Mouse (Mus musculus) lung, postnatal 0 days (tissue): Measurements from ENCODE around the gene Rsph10b. TPM values are rescaled to one million over a fixed set of nuclear protein-coding genes. Genes with fewer than 3 reads are reported as not detected.
A peak's percentile ranks its signal among the peaks of the same experiment; 100 is the strongest.
"Not testable (repeated sequence)": the region's sequence is repeated elsewhere in the genome, so short reads cannot be mapped to it uniquely, and the experiment has no call there.

Experiments
- ATAC-seq: fragments of 200-750 bp; cut with Nextera tagmentation; 2 replicates; pipeline ENCODE4 v1.8.0; 2017; ENCODE audit warnings: moderate library complexity
- DNase-seq: peaks from one replicate; pipeline ENCODE4 v3.0.0-alpha.2; 2016; ENCODE audit warnings: low spot score
- H3K27ac ChIP-seq: fragments of 300-500 bp; sonication (generic); 2 replicates; pipeline ENCODE4 v1.5.1; 2014; ENCODE audit warnings: antibody characterized with exemption, mild to moderate bottlenecking, low read length, mixed read lengths
- H3K27me3 ChIP-seq: fragments of 300-500 bp; sonication (generic); replicated peaks from 2 replicates; pipeline ENCODE4 v1.6.1; 2014; ENCODE audit warnings: low read length, mixed read lengths; ENCODE audit not compliant: insufficient read depth
- H3K36me3 ChIP-seq: fragments of 300-500 bp; sonication (generic); 2 replicates; pipeline ENCODE4 v1.6.1; 2014; ENCODE audit warnings: low read length, mixed read lengths; ENCODE audit not compliant: insufficient read depth
- H3K4me1 ChIP-seq: fragments of 300-500 bp; sonication (generic); 2 replicates; pipeline ENCODE4 v1.6.1; 2014; ENCODE audit warnings: antibody characterized with exemption, low read depth, low read length, mixed read lengths; ENCODE audit not compliant: insufficient read depth
- H3K4me2 ChIP-seq: fragments of 300-500 bp; sonication (generic); replicated peaks from 2 replicates; pipeline ENCODE4 v1.6.1; 2014; ENCODE audit warnings: low read depth, mild to moderate bottlenecking, low read length, moderate library complexity, mixed read lengths
- H3K4me3 ChIP-seq: fragments of 300-500 bp; sonication (generic); 2 replicates; pipeline ENCODE4 v1.5.1; 2014; ENCODE audit warnings: low read depth, low read length
- H3K9ac ChIP-seq: fragments of 300-500 bp; sonication (generic); replicated peaks from 2 replicates; pipeline ENCODE4 v1.6.1; 2014; ENCODE audit warnings: low read depth, mild to moderate bottlenecking
- H3K9me3 ChIP-seq: fragments of 300-500 bp; sonication (generic); 2 replicates; pipeline ENCODE4 v1.6.1; 2016; ENCODE audit warnings: low read length, mixed read lengths
- CTCF ChIP-seq: IDR thresholded peaks from 2 replicates; pipeline ENCODE4 v1.5.1; 2016; ENCODE audit warnings: antibody characterized with exemption, mild to moderate bottlenecking
- EP300 ChIP-seq: IDR thresholded peaks from 2 replicates; pipeline ENCODE4 v1.6.1; 2016; ENCODE audit warnings: antibody characterized with exemption, mild to moderate bottlenecking, control low read depth
- WGBS: fragments of 180-500 bp; shearing (Covaris S2); extraction: QIAGEN DNeasy Blood & Tissue Kit; methylation state at CpG from one replicate; pipeline ENCODE4 v1.1.7; 2014; 5-methylcytosine and 5-hydroxymethylcytosine counted together
- polyA plus RNA-seq: library from polyadenylated mRNA; unstranded; fragments of >200 nt; fragmentation: Nextera tagmentation; extraction: Ambion mirVana; gene quantifications from 2 replicates; pipeline ENCODE4 v1.2.1, GENCODE M21; 2015

The Rsph10b gene
- polyA plus RNA-seq, 1 experiment from 2014 or later = 3.0 TPM

- ATAC-seq (peak; percentile 68), DNase-seq (peak; percentile 63)
- peak overlapping the region; percentile 86 for H3K27ac ChIP-seq
- H3K4me2 ChIP-seq = no peak overlapping the region
- no peaks in the 10 kb centered on the region for H3K27me3 ChIP-seq
- H3K9ac ChIP-seq = no peak overlapping the region
- TF ChIP-seq EP300 (no peak), CTCF (no peak)
- H3K36me3 ChIP-seq = peaks cover 34% of the 10 kb centered on the region
- no peaks in the 10 kb centered on the region; the same call in 1 of the 2 replicates for H3K4me1 ChIP-seq
- H3K9me3 ChIP-seq = no peaks in the 10 kb centered on the region
- WGBS = 65% methylated on average over 8 of the region's 8 CpGs
- H3K4me3 ChIP-seq = no peak overlapping the region
These were observed 60.4 kb downstream of the Rsph10b start for GRCm38 (mm10) chr5:143993260-143993659.

DNA sequence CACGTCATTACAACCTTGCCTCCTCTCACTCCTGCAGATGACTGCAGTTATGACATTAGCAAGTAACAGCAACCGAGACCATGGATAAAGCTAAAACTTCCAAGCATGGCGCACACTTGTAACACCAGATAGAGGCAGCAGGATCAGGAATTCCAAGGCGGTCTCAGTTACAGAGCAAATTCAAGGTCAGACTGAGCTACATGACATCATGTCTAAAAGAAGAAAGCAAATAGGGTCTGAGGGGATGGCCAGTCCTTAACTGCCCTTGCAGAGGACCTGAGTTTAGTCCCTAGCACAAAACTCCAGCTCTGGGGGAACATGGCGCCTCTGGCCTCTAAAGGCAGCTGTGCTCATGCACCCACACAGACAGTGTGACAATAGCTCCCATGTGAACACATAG, 61.0 kb downstream of the Rsph10b start:
- peaks cover 30% of the 10 kb centered on the region for H3K36me3 ChIP-seq
- DNase-seq = no peak

DNA sequence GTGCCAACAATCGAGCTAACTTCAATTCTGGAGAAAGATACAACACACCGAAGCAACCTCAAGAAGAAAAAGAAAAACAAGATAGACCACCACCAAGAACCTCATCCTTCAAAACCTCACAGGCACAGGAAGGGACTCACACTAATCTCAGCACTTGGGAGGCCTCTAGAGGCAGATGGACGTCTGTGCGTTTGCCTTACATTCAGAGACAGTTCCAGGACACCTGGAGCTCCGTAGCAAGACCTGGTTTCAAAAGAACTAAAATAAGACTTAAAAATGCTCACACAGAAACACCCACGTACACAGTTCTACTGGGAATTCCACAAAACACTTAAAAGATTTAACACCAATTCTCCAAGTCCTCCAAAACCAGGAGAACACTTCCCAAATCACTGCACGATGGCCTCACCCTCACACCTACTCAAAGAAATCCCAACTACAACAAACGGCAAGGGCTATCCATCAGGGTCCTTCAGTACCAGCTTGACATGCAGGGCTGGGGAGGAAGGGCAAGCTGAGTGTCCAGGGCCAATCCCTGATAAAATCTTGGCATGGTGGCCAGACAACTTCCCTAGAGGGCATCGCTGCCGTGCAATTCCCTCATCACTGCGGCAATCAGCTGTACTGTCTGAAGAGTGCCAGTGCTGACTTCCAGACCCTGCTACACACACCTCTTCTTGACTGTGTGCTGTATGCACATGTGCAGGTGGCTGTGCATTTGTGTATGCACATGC, 62.0 kb downstream of the Rsph10b start:
- Histone ChIP-seq H3K4me2 (no peak overlapping the region), H3K36me3 (peaks cover 33% of the 10 kb centered on the region), H3K9me3 (no peaks in the 10 kb centered on the region), H3K27me3 (no peaks in the 10 kb centered on the region), H3K9ac (no peak overlapping the region), H3K4me3 (no peak overlapping the region), H3K4me1 (no peaks in the 10 kb centered on the region; the same call in 1 of the 2 replicates), H3K27ac (peak overlapping the region; percentile 86)
- TF ChIP-seq EP300 (no peak), CTCF (peak; percentile 52)
- DNase-seq (peak; percentile 46), ATAC-seq (no peak)
- WGBS = 45% methylated on average over 11 of the region's 11 CpGs

More for the DNA sequence above, 61.0 kb downstream of the Rsph10b start:
- WGBS = 80% methylated on average over 5 of the region's 5 CpGs
- Histone ChIP-seq H3K9me3 (no peaks in the 10 kb centered on the region), H3K4me2 (no peak overlapping the region), H3K4me1 (no peaks in the 10 kb centered on the region; the same call in 1 of the 2 replicates), H3K9ac (no peak overlapping the region), H3K27ac (peak overlapping the region; percentile 86), H3K4me3 (no peak overlapping the region), H3K27me3 (no peaks in the 10 kb centered on the region)
- ATAC-seq = no peak
- TF ChIP-seq EP300 = no peak
- no peak for TF ChIP-seq CTCF

DNA sequence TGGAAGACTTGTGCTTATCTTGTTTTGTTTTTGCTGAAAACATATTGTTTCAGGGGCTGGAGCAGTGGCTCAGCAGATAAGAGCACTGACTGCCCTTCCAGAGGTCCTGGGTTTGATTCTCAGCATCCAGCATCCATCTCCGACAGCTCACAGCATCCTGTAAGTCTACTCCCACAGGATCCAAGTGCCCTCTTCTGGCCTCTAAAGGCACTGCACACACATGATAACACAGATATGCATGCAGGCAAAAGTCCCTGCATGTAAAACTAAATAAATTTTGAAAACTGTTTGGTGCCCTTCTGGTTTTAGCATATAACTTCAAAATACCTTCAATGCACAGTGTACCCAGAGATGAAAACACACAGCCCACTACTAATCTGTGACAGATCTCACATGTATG, 66.6 kb downstream of the Rsph10b start:
- Histone ChIP-seq H3K27ac (no peak overlapping the region), H3K4me1 (no peaks in the 10 kb centered on the region), H3K4me3 (no peak overlapping the region), H3K36me3 (peaks cover 62% of the 10 kb centered on the region), H3K9ac (no peak overlapping the region), H3K9me3 (no peaks in the 10 kb centered on the region), H3K4me2 (no peak overlapping the region), H3K27me3 (no peaks in the 10 kb centered on the region)
- WGBS = 76% methylated on average over 1 of the region's 1 CpGs
- TF ChIP-seq EP300 = no peak
- peak; percentile 65 for TF ChIP-seq CTCF
- ATAC-seq (no peak), DNase-seq (no peak)

DNA sequence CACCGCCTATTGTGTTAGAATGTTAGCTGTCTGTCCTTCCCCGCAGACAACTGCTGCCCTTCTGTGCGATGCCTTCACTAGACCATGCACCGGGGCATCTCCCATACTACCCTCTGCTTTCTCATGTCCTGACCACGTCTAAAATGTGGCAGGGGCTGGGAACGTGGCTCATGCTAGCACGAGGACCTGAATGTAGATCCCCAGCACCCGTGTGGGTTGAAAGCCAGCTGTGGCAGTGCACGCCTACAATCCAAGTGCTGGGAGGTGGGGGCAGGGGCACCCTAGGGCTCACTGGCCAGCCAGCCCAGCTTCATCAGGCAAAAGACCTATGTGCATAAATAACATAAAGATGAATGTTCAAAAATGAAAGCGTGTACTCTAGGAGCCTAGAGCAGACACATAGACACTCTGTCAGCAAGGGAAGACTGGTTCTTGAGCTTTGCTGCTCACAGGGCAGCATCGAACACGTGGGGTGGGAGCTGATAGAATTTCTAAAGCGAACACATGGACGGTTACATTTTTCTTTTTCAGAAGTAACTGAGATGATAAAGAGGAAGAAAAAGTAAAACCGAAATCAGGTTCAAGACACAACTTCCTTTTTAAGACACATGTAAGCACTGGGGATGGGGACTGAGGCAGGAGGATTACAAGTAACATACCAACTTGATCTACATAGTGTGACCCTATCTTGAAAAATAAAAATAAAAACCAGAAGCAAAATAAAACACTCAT, 69.8 kb downstream of the Rsph10b start:
- peaks cover 55% of the 10 kb centered on the region for H3K36me3 ChIP-seq
- H3K9me3 ChIP-seq = no peaks in the 10 kb centered on the region
- no peaks in the 10 kb centered on the region for H3K4me1 ChIP-seq
- ATAC-seq = no peak
- no peak overlapping the region for H3K9ac ChIP-seq
- H3K27ac ChIP-seq = no peak overlapping the region
- no peak for DNase-seq
- no peak overlapping the region for H3K4me3 ChIP-seq
- H3K4me2 ChIP-seq = no peak overlapping the region
- 91% methylated on average over 15 of the region's 15 CpGs for WGBS
- TF ChIP-seq EP300 = no peak
- TF ChIP-seq CTCF = no peak
- no peaks in the 10 kb centered on the region for H3K27me3 ChIP-seq

DNA sequence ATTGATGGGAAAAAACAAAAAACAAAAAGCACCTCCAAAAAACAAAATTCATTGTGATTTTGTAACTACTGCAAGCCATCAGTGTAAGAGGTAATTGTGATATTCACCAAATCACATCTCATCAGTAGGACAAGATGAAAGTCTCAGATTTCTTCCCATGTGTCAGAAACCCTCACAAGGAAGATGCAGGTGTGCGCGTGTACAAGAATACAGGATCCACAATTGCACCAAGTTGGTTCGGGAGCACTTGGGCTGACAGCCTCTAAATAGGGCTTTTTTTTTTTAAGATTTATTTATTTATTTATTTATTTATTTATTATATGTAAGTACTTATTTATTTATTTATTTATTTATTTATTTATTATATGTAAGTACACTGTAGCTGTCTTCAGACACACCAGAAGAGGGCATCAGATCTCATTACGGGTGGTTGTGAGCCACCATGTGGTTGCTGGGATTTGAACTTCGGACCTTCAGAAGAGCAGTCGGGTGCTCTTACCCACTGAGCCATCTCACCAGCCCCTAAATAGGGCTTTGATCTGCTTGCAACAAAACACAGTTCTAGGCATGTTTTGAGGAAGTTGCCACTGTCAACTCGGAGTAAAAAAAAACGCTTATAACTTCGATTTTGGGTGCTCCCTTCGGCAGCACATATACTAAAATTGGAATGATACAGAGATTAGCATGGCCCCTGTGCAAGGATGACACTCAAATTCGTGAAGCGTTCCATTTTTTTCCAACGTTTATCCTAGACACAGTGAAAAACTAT, 80.7 kb downstream of the Rsph10b start:
- H3K27ac ChIP-seq, H3K27me3 ChIP-seq, DNase-seq, H3K4me1 ChIP-seq, ATAC-seq, H3K9me3 ChIP-seq: not testable (repeated sequence)
- peak overlapping the region; percentile 87; the same call in 1 of the 2 replicates for H3K9ac ChIP-seq
- H3K4me2 ChIP-seq = peak overlapping the region; percentile 60
- WGBS = 54% methylated on average over 12 of the region's 13 CpGs
- H3K36me3 ChIP-seq = peaks cover 31% of the 10 kb centered on the region
- peak overlapping the region; percentile 98 for H3K4me3 ChIP-seq
